Mouse (Mus musculus): ENCODE results near the gene Emc6.

- TF ChIP-seq CTCF (IDR thresholded peaks at IDR 0.05; ENCODE audit: extremely low read depth, insufficient read depth, insufficient read length, insufficient replicate concordance) (no peak), POLR2A (IDR thresholded peaks at IDR 0.05; ENCODE audit: low read depth, low read length) (no peak)
Observed at GRCm38 (mm10) chr11:73177509-73177875, 655 bp upstream of the Emc6 start.

Measured in spleen, adult 2 months (tissue).